8 mouse cellular contexts compared by ENCODE assay signal in genomic region chr10:22149073-22149690, GRCm38 (mm10). TPM values are rescaled to one million over a fixed set of nuclear protein-coding genes. Genes with fewer than 3 reads are reported as not detected.
DNase-seq lines count a peak whose midpoint lies in the region; ATAC-seq and TF ChIP-seq lines count a peak whose summit lies in the region.

TSS of gene E030030I06Rik (minus strand) at chr10:22149270.

- WGBS in liver, adult 2 months = under 1% methylated on average over 36 of the region's 37 CpGs
- 0% methylated on average over 37 of the region's 37 CpGs for WGBS in hindbrain, embryonic 13.5 days
- WGBS in liver, embryonic 16.5 days (ENCODE audit: insufficient replicate concordance) = under 1% methylated on average over 36 of the region's 37 CpGs
- WGBS in stomach, embryonic 16.5 days = under 1% methylated on average over 37 of the region's 37 CpGs

- peak within 1 kb of the TSS; percentile 91 for H3K9ac ChIP-seq in liver, adult 2 months (ENCODE audit: low read depth, low read length)
- H3K9ac ChIP-seq in hindbrain, embryonic 13.5 days = peak within 1 kb of the TSS; percentile 61
- H3K9ac ChIP-seq in liver, embryonic 16.5 days (ENCODE audit: low read depth, low read length) = peak within 1 kb of the TSS; percentile 29
- peak within 1 kb of the TSS; percentile 87 for H3K9ac ChIP-seq in stomach, embryonic 16.5 days (ENCODE audit: low read length)

- TF ChIP-seq POLR2A in liver, adult 2 months (IDR thresholded peaks at IDR 0.05; ENCODE audit: extremely low read depth, insufficient read depth, low read length) = no peak

- H3K36me3 ChIP-seq in liver, adult 2 months (ENCODE audit: control insufficient read depth, insufficient read depth, low read length) = no peaks in the 10 kb centered on the region
- H3K36me3 ChIP-seq in G1E (replicated peaks) = no peaks in the 10 kb centered on the region
- H3K36me3 ChIP-seq in hindbrain, embryonic 13.5 days = no peaks in the 10 kb centered on the region
- H3K36me3 ChIP-seq in liver, embryonic 16.5 days (ENCODE audit: control insufficient read depth, insufficient read depth) = no peaks in the 10 kb centered on the region
- H3K36me3 ChIP-seq in stomach, embryonic 16.5 days (ENCODE audit: control insufficient read depth, insufficient read depth, low read length) = no peaks in the 10 kb centered on the region

- peak within 1 kb of the TSS; percentile 84 for H3K4me3 ChIP-seq in liver, adult 2 months (ENCODE audit: insufficient read depth, low read depth, low read length)
- peak within 1 kb of the TSS; percentile 67 for H3K4me3 ChIP-seq in G1E (ENCODE audit: low read depth, low read length)
- H3K4me3 ChIP-seq in hindbrain, embryonic 13.5 days = peak within 1 kb of the TSS; percentile 53
- peak within 1 kb of the TSS; percentile 63 for H3K4me3 ChIP-seq in liver, embryonic 16.5 days (ENCODE audit: low read depth, low read length)
- peak within 1 kb of the TSS; percentile 73 for H3K4me3 ChIP-seq in stomach, embryonic 16.5 days (replicated peaks; ENCODE audit: low read length)

- H3K9me3 ChIP-seq in G1E (replicated peaks) = peaks cover 4% of the 10 kb centered on the region; the same call in 1 of the 2 replicates
- H3K9me3 ChIP-seq in hindbrain, embryonic 13.5 days = no peaks in the 10 kb centered on the region
- H3K9me3 ChIP-seq in liver, embryonic 16.5 days (replicated peaks; ENCODE audit: control insufficient read depth, low read length) = no peaks in the 10 kb centered on the region
- H3K9me3 ChIP-seq in stomach, embryonic 16.5 days (replicated peaks; ENCODE audit: control insufficient read depth, low read length) = no peaks in the 10 kb centered on the region

- peaks cover 9% of the 10 kb centered on the region; the same call in 1 of the 2 replicates for H3K4me1 ChIP-seq in liver, adult 2 months (ENCODE audit: control insufficient read depth, insufficient read depth, low read length)
- H3K4me1 ChIP-seq in G1E (ENCODE audit: insufficient read depth, low read depth, low read length) = no peaks in the 10 kb centered on the region
- H3K4me1 ChIP-seq in hindbrain, embryonic 13.5 days (replicated peaks) = peaks cover 28% of the 10 kb centered on the region
- peaks cover 4% of the 10 kb centered on the region for H3K4me1 ChIP-seq in liver, embryonic 16.5 days (ENCODE audit: control insufficient read depth, low read depth, low read length)
- peaks cover 16% of the 10 kb centered on the region for H3K4me1 ChIP-seq in stomach, embryonic 16.5 days (ENCODE audit: control insufficient read depth, insufficient read depth, low read length)

- DNase-seq in liver, adult 2 months (ENCODE audit: extremely low read depth, low read depth, low spot score) = no peak
- no peak for DNase-seq in liver
- peak; percentile 23 for DNase-seq in G1E (ENCODE audit: low spot score)
- peak; percentile 59 for DNase-seq in embryo, embryonic 9.5 days (ENCODE audit: extremely low spot score)
- DNase-seq in layer of hippocampus, adult 9-11 months = no peak

- H3K27ac ChIP-seq in liver, adult 2 months (replicated peaks; ENCODE audit: insufficient read depth, low read depth, low read length) = peak within 1 kb of the TSS; percentile 87
- no peak within 1 kb of the TSS for H3K27ac ChIP-seq in hindbrain, embryonic 13.5 days
- H3K27ac ChIP-seq in liver, embryonic 16.5 days (ENCODE audit: low read length) = peak within 1 kb of the TSS; percentile 41; the same call in 1 of the 2 replicates
- H3K27ac ChIP-seq in stomach, embryonic 16.5 days (ENCODE audit: low read length) = peak within 1 kb of the TSS; percentile 75; the same call in 1 of the 2 replicates

- H3K4me2 ChIP-seq in hindbrain, embryonic 13.5 days = peak within 1 kb of the TSS; percentile 65
- H3K4me2 ChIP-seq in liver, embryonic 16.5 days (ENCODE audit: low read depth, low read length) = peak within 1 kb of the TSS; percentile 77
- peak within 1 kb of the TSS; percentile 93 for H3K4me2 ChIP-seq in stomach, embryonic 16.5 days (ENCODE audit: low read depth, low read length)

- peaks cover 23% of the 10 kb centered on the region for H3K27me3 ChIP-seq in liver, adult 2 months (ENCODE audit: control insufficient read depth, insufficient read depth, low read length)
- H3K27me3 ChIP-seq in G1E (ENCODE audit: insufficient read depth, low read length) = no peaks in the 10 kb centered on the region
- peaks cover 54% of the 10 kb centered on the region for H3K27me3 ChIP-seq in hindbrain, embryonic 13.5 days
- H3K27me3 ChIP-seq in liver, embryonic 16.5 days (ENCODE audit: control insufficient read depth, insufficient read depth, low read depth, low read length) = peaks cover 51% of the 10 kb centered on the region
- H3K27me3 ChIP-seq in stomach, embryonic 16.5 days (ENCODE audit: control insufficient read depth, insufficient read depth, low read length) = peaks cover 7% of the 10 kb centered on the region; the same call in 1 of the 2 replicates

- ATAC-seq in G1E (ENCODE audit: extremely low read depth, insufficient number of reproducible peaks, low FRiP score, poor library complexity, severe bottlenecking) = peak; percentile 34; the same call in 1 of the 2 replicates
- ATAC-seq in hindbrain, embryonic 13.5 days (ENCODE audit: low FRiP score) = peak; percentile 57
- ATAC-seq in liver, embryonic 16.5 days (ENCODE audit: low read depth) = 0 out of 2 replicates have a peak, but pooled peaks have one; percentile 30
- peak; percentile 37 for ATAC-seq in stomach, embryonic 16.5 days (ENCODE audit: insufficient read depth, low FRiP score)

- H3K79me2 ChIP-seq in liver, adult 2 months (ENCODE audit: control insufficient read depth, insufficient read depth, low read length) = no peaks in the 10 kb centered on the region

- no peak for TF ChIP-seq CTCF in liver, adult 2 months (IDR thresholded peaks at IDR 0.05; ENCODE audit: low read depth, low read length)
- no peak for TF ChIP-seq CTCF in G1E (IDR thresholded peaks at IDR 0.05; ENCODE audit: low read depth, low read length)

RNA-seq across cellular contexts. Expression of gene E030030I06Rik, which starts in this region (rescaled TPM):
- 1.2 and 2.1 TPM in 2 replicates for total RNA-seq in liver, adult 2 months (2014; rRNA removed)
- polyA plus RNA-seq in liver, adult 2 months (2012; rRNA removed) = 7.0 and 10.8 TPM in 2 replicates
- total RNA-seq in G1E (2014; fragmentation: Nextera tagmentation) (4.2 TPM in 1 of 2 replicates, not detected in the other), G1E (2017) (2.6 and 3.5 TPM in 2 replicates)
- polyA plus RNA-seq in G1E (2012) = 0.34 and 0.40 TPM in 2 replicates
- 4.2 and 8.0 TPM in 2 replicates for polyA plus RNA-seq in hindbrain, embryonic 13.5 days (2015; fragmentation: Nextera tagmentation; extraction: Ambion mirVana)
- polyA plus RNA-seq in liver, embryonic 16.5 days (2015; fragmentation: Nextera tagmentation; extraction: Ambion mirVana) = 3.1 and 3.5 TPM in 2 replicates
- 18.7 and 18.9 TPM in 2 replicates for polyA plus RNA-seq in stomach, embryonic 16.5 days (2015; fragmentation: Nextera tagmentation; extraction: Ambion mirVana)

Comparison
In these comparisons a context has a peak if more than half of its experiments do, and no peak if none do; other contexts are left out.
1. DNase-seq: peak in G1E (single experiment) and embryo, embryonic 9.5 days (single experiment); none in liver, adult 2 months (single experiment), liver (single experiment) and layer of hippocampus, adult 9-11 months (single experiment).
2. H3K9ac ChIP-seq: peak in every context shown above with its lines; median percentile 91 in liver, adult 2 months; 87 in stomach, embryonic 16.5 days; 61 in hindbrain, embryonic 13.5 days; 29 in liver, embryonic 16.5 days.
3. Peak in every context shown above with its lines, with median percentiles within 50 percentile points of each other: H3K4me3 ChIP-seq, ATAC-seq and H3K4me2 ChIP-seq.